Mouse (Mus musculus) lung, postnatal 25 days (tissue): ENCODE results near the gene Ptprd.

Experiments used
- DNase-seq: peaks from one replicate; pipeline ENCODE4 v3.0.0; 2022; ENCODE audit warnings: low spot score

Gene Ptprd

DNA sequence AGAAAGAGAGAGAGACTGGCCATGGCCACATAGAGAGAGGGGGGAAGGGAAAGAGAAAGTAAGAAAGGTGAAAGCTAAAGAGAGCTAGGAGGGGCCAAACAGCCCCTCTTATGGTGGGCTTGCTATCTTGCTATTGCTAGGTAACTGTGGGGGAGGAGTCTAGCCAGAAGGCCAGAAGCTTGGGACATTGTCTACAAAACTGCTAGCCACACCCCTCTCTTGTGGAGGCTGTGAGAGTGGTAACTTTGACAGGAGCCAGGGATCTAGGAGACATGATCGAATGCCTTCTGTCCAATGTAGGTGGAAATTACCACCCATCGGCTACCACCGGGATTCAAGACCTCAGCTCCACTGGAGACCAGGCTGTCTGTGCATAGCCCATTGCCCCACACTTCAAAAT, 1899.2 kb downstream of the Ptprd start:
- no peak for DNase-seq

- DNase-seq = no peak
Measured at GRCm38 (mm10) chr4:76305987-76306386, 1905.8 kb downstream of the Ptprd start.

DNA sequence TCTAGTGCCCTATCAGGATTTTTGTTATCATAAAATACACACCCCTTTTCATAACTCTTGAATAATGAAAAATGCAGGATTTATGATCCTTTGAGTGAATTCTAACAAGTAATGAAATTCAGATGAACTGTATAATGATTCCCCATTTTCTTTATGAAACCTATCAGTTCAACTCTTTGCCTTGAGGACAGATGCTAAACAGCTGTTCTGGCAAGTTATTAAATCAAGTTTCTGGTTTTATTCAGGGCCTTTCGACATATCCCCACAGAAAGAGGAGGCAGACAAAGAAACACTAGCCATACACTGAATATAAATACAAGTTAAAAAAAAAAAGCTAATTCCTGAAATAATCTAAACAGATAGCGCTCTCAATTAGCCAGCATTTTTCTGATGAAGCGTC, 1914.4 kb downstream of the Ptprd start:
- DNase-seq = no peak

- DNase-seq = no peak
Measured at GRCm38 (mm10) chr4:76292733-76293357, 1918.9 kb downstream of the Ptprd start.

DNA sequence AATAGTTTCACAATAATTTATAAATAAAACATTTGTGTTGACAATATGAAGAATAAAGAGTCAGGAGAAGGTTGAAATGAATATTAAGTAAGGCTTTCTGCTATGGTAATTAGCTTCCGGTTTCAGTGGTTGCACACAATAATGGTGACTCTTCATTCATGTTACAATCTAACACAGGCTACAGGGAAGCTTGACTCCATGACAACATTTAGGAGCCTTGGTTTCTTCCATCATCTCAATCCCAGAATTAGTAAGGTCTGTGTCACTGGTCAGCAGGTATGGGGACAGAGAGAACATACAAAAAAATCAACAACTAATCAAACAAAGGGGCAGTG, 1921.3 kb downstream of the Ptprd start:
- no peak for DNase-seq

- DNase-seq = no peak
Measured at GRCm38 (mm10) chr4:76289612-76290483, 1921.9 kb downstream of the Ptprd start.

- no peak for DNase-seq
Measured at GRCm38 (mm10) chr4:76286016-76286415, 1925.7 kb downstream of the Ptprd start.

GRCm38 (mm10) chr4:76282886-76283285, 1928.9 kb downstream of the Ptprd start:
- DNase-seq = no peak

DNA sequence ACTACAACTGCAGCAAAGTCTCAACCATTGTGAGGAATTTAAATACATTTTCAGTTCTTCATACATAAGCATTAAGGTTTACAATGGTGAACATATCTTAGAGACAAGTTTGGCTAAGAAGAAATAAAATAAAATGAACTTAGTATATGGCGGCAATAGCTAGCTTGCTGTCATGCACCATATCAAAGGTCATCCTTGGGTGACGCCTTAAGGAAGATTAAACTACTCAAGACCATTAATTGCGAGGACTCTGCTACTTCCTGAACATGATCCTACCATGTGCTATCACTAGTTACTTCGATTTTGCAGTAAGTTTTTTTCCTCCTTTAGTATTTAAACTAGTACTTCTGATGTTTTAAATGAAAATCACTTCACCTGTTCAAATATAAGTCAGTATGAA, 1949.0 kb downstream of the Ptprd start:
- DNase-seq = no peak

- no peak for DNase-seq
Measured at GRCm38 (mm10) chr4:76260686-76261085, 1951.1 kb downstream of the Ptprd start.

DNA sequence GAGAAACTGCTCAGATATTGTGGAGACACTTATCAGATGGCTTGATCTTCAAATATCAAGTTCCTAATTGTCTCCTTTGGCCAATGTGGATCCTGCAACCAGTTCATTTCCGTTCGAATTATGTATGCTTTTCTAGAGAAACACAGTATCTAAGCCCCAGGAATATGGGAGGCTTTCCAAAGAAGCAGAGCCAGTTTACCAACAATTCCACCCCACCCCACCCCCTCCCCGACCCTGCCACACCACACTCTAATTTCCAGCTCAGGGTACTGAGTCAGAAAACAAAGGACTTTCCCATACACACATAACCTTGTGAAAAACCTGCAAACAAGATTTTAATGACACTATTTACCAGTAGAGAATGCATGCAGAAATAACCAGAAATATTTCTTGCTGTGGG, 1951.5 kb downstream of the Ptprd start:
- DNase-seq = no peak

DNA sequence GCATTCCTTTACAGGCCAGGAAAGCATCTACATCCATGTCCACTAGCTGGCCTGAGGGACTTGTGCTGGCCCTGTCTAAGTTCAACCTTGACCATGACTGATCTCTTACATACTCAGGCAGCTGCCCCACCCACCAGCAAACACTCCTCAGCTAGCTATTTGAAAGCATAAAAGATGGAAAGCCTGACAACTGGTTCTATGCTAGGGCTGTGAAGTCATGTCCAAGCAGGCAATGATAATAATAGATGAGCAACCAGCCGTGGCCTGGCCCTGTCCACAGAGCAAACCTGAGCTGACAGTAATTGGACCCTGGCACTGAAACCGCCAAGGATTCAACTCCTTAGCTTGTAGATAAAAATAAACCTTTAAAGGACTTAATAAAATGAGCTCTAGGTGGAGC, 1952.1 kb downstream of the Ptprd start:
- DNase-seq = no peak

DNA sequence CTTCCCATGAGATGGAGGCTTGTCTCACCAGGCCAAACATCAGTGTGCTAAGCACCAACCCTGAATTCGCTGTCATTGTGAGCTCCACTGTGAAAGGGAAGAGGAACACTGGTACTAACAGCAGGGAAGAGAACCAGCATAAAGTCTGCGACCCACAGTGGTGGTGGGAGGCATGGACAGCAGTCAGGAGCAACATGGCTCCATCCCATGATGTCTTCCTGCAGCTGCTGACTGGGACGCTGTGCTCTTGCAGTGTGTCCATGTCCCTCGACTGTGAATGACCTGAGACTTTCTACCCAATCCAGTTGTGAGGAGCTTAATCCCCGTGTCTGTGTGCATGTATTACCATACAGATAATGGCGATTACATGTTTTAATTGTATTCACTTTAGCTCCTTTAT, 1967.4 kb downstream of the Ptprd start:
- no peak for DNase-seq

DNA sequence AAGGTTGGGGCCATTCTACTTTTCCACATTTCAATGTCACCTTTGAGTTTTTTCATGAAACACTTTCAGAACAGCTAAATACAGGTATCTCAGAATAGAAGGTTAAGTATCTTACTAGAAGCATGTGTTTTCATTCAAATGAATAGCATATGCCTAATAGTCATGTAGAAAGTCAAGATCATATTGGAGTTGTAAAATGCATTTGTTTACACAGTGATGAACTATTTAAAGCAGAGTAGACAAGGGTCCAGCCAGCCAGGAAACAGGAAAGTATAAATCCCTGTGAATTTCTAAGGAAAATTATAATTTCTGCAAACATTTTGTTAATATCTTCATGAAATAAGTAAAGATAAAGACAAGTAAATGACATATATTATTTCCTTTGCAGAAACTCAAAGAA, 1970.2 kb downstream of the Ptprd start:
- no peak for DNase-seq

DNA sequence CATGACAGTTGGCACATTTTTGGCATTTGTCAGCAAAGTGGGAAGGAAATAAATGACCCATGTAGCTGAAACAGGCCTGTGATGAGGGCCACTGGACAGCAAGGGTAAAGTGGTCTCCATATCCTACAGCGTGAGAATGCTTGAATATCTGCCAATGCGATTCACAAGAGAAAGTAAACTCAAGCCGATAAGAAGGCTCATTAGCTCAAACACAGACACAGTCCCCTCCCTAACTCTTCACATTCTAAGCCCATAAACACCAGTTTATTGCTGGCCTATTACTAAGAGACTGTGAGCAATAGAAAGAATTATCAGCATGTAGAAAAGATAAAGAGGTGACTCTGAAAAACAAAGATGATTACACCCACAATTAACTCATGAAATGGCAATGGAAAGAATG, 1970.6 kb downstream of the Ptprd start:
- DNase-seq = no peak

DNA sequence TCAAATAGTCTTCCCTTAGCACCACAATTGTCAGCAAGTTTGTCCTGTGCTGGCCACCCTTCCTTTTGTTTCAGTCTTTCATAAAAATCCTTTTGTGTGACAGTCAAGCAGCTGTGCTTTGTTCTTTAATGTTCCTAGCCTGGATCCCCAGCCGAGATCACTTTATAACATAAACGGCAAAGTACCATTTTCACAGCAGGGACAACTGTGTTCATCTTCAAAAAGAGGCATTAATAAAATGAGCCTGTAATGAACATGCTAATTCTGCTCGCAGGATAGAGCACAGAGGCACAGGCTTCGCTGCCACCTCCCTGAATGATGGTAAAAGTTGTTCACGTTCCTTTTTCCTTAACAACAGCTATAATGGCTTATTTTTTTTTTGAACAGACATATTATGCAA, 1972.7 kb downstream of the Ptprd start:
- no peak for DNase-seq

DNA sequence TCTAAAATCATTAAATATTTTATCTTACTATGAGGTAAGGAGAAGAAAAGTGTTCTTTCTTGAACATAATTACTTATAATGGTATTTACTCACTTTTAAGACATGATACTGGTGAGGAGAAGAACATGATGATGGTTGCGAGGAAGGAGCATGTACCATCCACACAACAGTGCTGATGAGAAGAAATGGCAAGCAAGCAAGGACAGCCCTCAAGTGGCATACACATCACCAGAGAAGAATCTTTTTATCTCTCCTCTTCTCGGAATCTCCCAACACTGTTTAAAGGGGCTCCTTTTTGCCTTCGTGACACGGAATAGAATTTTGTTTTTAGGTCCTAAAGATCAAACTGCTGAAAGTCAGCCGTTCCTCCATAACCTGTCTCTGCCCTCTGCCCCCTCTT, 1973.2 kb downstream of the Ptprd start:
- DNase-seq = no peak

DNA sequence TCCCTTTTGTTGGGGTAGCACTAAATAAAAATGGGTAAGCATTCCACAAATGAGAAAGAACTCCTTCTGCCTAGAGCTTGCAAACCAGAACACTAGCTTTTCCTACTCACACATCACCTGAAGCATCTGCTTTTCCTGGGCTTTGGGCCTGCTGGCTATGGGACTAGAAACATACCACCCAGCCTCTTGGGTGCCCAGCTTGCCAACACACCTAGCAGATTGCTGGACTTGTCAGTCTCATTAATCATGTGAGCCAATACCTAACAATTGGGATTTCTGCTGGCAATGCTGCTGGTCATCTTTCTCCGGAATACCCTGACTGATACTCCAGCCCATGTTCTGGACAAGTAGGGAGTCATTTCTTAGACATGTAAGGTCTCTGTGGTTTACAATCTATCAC, 1973.9 kb downstream of the Ptprd start:
- DNase-seq = no peak

DNA sequence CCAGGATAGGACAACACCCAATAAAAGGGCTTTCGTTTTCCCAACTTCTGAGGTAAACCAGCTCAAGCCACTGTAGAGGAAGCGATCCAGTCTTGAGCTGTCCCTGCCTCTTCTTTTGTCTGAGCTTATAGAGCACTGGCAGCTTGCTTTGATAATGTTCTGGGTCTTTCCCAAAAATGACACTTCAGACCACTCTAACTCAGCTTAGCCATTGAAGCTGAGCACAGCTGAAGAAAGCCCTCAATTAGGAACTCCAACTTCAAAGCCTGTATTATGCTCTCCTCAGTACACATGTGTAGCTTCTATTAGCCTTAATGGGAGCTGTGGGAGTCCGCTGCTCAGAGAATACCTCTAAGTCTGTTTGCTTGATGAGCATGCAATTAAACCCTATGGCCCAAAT, 1988.0 kb downstream of the Ptprd start:
- no peak for DNase-seq

GRCm38 (mm10) chr4:76222520-76222919, 1989.2 kb downstream of the Ptprd start:
- DNase-seq = no peak

DNA sequence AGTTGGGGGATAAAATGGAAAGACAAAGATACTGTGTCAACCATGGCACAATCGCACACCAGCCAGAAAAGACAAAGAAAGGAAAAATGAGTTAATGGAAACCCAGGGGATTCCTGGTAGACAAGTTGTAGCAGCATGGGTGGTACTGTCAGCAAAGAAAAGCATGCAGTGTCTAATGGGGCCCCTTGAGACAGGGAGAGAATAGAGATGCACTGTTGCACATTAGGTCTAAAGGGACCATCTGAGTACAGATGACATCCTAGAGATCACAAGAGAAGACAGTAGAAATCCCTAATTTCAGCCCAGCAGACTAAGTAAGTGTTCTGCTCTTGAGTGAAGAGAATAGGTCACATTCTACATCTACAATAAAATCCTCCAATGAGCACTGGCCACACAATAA, 1993.7 kb downstream of the Ptprd start:
- DNase-seq = no peak

GRCm38 (mm10) chr4:76215141-76215540, 1996.6 kb downstream of the Ptprd start:
- DNase-seq = no peak

DNA sequence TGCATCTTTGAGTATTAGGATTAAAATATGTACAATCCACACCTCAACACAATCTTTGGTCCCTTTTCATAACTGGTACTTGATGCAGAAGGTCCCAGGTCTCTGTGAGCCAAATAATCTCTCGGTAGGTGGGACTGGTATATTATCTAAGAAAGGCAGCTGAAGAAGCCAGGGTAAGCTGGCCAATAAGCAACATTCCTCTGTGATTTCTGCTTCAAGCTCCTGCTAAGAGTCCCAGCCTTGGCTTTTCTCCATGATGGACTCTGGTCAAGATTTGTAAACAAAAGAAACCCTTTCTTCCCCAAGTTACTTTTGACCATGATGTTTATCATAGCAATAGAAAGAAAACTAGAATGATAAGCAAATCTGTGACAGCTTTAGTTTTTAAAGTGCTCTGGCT, 2012.4 kb downstream of the Ptprd start:
- peak; percentile 3 for DNase-seq

- no peak for DNase-seq
Measured at GRCm38 (mm10) chr4:76194762-76195161, 2017.0 kb downstream of the Ptprd start.
